Mouse (Mus musculus) C2C12 (cell line): ENCODE measurements around the gene Cog4.

Experiments used
- CEBPB ChIP-seq: IDR thresholded peaks from one replicate; pipeline ENCODE4 v1.6.1; 2011; ENCODE audit warnings: low read depth, mild to moderate bottlenecking, control low read depth, moderate library complexity
- CTCF ChIP-seq: IDR thresholded peaks from one replicate; pipeline ENCODE4 v1.5.1; 2011; ENCODE audit not compliant: control insufficient read depth, insufficient read depth, insufficient read length
- MAX ChIP-seq: IDR thresholded peaks from one replicate; pipeline ENCODE4 v1.6.1; 2011; ENCODE audit warnings: mild to moderate bottlenecking, control low read depth
- MYOD1 ChIP-seq: IDR thresholded peaks from one replicate; pipeline ENCODE4 v1.6.1; 2011; ENCODE audit warnings: low read depth; ENCODE audit not compliant: control insufficient read depth, insufficient read length
- MYOG ChIP-seq: IDR thresholded peaks from one replicate; pipeline ENCODE4 v1.6.1; 2011; ENCODE audit not compliant: control insufficient read depth, insufficient read length; ENCODE audit errors: extremely low read depth
- USF1 ChIP-seq: IDR thresholded peaks from one replicate; pipeline ENCODE4 v1.6.1; 2011; ENCODE audit warnings: low read depth, mild to moderate bottlenecking, control low read depth, moderate library complexity

DNA sequence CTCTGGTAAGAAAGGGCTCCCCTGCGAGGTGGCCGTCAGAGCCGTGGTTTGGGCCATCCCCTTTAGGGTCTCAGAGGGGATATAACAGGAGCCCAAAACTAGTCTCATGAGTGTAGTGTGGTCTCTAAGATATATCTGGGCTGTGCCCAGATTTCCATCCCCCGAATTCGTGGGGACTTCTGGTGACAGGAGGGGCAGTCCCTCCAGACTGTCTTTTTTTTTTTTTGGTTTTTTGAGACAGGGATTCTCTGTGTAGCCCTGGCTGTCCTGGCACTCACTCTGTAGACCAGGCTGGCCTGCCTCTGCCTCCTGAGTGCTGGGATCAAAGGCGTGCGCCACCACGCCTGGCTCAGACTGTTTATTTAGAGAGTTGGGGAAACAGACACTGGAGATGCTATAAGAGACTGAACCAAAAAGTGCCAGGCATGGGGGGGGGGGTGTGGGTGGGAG, 79.3 kb downstream of the Cog4 start:
- TF ChIP-seq CTCF, result no peak
- no peak for TF ChIP-seq MYOD1
- TF ChIP-seq MAX, result no peak
- TF ChIP-seq MYOG, result no peak
- no peak for TF ChIP-seq CEBPB
- no peak for TF ChIP-seq USF1
